Mouse (Mus musculus): Measurements from ENCODE around the gene Lrfn3.

Gene Lrfn3

DNA sequence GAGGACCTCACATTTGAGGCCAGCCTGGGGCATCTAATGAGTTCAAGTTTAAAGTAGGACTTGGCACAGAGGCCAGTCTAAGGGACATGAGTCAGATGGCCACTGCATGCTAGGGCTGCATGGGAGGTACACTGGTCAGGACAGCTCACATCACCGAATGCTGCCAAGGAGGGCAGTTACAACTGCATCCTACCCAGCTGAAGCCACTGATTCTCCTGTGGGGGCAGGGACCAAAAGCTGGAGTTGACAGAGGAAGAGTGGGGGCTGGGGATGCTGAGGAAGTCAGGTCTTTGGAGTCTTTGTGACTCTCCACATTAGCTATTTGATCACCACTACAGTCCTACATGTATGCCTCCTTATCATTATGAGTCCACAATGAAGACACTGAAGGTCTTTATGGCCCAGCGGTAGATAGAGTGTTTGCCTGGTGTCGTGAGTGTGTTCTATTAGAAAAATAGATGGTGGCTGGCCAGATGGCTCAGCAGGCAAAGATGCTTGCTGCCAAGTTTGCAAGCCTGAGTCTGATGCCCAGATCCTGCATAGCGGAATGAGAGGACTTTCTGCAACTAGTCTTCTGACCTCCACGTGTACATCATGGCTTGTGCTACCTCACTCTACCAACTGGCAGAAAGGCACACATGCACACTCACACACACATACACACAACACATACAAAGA is 23.0 kb downstream of the Lrfn3 start:
- DNase-seq = no peak

DNA sequence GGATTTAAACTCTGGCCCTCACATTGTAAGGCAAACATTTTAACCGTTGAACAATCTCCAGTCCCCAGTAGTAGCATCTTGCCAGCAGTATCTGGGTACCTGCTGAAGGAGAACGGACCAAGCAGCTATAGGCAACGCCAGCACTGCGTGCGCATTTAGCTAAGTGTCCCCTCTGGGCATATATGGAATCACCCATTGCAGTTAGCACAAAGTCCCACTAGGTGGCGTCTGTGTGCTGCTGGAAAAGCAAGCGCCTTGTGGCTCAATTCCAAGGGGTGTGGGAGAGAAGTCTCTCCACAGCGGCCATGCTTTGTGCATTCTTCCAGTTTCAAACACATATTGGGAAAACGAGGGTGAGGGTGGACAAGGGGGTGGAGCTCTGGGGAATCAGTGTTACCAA is 26.2 kb downstream of the Lrfn3 start:
- peak; percentile 72 to 73 for DNase-seq

DNA sequence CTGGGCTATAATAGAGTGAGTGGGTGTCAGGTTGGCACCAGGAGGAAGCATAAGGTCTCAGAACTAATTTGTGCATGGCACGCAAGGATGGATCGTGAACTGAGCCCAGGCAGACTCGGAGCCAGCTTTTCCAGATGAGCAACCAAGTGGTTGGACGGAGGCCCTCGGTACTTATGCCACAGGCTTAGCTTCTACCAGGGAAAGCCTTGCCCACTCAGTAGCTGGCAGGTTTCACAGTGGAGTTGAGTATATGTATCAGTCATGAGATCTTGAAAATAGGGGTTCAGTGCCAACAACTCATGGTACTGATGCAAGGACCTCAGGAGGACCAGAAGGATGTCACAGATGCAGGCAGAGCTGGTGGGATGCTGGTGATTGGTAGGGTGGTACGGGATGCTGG is 26.9 kb downstream of the Lrfn3 start:
- no peak for DNase-seq

DNA sequence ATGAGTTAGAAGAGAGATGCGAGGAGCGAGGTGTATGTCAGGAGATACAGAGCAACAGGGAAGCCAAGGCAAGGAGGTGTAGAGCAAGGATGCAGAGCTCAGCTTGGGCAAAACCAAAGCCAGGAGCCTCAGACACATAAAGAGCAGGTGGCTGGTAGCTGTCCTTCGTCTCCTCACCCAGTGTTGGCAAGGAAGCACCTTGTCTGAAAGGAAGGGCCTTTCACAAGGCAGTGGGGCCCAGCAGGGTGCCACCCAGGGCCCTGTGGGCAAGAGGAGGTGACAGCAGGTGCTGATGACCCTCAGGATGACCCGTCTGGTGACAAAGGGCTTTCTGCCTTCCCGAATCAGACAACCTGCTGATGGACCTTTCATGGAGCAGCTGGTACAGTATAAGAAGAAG is 28.0 kb downstream of the Lrfn3 start:
- no peak for DNase-seq

DNA sequence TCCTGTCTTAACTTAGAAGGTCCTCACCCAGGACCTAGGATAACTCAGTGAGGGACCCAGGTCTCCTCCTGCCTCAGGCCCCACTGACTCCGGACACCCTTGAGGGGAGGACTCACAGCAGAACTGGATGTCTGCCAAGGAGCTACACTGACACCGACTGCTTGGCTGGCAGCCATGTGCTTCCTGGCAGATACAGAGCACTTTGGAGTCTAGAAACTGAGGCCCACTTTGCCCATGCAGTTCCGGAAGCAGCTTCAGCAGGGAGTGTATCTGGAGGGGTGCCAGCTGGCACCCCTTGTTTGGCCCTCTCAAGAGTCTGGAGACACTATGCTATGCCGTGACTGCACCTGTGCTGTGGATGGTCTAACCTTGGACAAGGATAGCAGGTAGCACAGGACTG is 29.1 kb downstream of the Lrfn3 start:
- DNase-seq = no peak

DNA sequence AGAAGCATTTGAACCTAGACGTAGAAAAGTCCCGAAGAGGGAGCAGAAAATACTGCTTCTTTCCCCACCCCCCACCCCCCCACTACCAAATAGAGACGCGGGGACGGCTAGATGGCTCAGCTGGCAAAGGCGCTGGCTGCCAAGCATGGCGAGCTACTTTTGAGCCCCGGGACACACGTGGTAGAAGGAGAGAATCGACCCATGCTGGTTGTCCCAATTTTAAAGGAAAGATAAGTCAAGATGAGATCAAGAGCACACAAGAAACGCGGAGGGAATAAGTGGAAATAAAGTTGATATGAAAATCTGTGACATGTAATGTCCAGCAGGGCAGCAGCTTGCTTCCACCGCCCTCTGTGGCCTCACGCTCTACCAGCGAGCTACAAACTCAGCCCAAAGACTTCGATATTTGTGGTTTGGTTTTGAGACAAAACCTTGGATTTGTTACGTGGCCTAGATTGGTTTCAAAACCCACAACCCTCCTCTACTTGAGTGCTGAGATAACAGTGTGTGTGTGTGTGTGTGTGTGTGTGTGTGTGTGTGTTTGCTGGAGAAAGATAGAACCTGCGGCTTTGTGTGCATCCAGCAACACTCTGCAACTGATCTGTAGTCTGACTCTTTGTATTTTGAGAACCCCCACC is 29.8 kb downstream of the Lrfn3 start:
- no peak for DNase-seq

DNA sequence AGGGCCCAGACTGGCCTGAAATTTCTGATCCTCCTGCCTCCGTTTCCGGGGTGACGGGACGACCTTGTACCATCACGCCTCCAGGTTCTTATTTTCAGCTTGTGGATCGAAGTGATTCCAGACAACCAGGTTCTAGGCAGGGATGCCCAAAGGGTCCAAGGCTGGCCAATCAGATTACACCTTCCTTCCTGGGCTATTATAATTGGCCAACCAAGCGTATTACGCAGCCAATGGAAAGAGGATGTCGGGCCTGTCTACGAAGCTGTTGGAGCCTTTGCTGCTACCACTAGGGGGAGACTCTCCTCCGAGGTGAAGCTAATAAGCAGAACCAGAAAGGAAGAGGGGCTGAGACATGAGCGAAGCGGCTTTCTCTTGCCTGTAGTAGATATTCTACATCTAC is 30.7 kb downstream of the Lrfn3 start:
- DNase-seq = peak; percentile 84 to 88

DNA sequence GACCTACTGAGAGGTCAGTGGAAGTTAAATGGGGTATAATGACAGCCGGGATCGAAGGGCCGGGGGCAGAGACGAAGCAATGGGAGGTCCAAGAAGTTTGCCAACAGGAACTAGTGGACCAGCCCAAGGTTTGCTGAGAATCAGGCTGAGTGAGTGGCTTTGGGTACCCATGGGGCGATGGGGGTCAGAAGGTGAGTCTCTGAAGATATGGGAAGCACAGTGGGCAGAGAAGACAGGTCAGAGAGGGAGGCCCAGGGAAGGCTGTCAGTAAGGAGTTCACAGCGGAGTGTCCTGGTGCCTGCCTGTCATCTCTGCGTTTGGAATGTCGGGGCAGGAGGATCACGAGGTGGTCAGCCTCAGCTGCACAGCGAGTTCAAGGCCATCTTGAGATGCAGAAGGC is 34.2 kb downstream of the Lrfn3 start:
- DNase-seq = no peak

DNA sequence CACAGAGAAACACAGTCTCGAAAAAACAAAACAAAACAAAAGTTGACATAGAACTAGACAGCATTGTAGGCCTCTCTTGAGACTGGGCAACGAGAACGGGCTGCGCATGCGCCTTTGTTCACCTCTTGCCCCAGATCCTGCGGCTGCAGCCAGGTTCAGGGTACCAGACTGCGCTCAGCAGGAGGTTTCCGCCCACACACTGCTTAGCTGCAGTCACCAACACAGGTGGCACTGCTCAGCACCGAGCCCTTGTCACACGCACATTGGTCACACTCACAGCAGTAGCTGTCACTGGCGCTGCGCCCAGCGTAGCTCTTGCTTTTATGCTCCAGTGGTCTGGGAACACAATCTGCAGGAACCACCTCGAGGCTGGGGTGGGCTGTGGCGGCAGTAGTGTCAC is 35.4 kb downstream of the Lrfn3 start:
- peak; percentile 38 to 47 for DNase-seq

DNA sequence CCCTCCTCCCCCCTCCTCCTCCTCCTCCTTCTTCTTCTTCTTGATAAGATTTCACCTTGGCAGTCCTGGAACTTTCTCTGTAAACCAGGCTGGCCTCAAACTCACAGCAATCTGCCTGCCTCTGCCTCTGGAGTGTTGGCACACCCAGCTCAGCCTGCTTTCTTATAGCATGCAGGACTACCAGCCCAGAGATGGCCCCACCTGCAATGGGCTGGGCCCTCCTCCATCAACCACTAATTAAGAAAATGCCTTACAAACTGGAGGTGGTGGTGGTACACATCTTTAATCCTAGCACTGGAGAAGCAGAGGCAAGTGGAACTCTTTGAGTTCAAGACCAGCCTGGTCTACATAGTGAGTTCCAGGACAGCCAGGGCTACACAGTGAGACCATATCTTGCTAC is 36.1 kb downstream of the Lrfn3 start:
- DNase-seq = no peak

DNA sequence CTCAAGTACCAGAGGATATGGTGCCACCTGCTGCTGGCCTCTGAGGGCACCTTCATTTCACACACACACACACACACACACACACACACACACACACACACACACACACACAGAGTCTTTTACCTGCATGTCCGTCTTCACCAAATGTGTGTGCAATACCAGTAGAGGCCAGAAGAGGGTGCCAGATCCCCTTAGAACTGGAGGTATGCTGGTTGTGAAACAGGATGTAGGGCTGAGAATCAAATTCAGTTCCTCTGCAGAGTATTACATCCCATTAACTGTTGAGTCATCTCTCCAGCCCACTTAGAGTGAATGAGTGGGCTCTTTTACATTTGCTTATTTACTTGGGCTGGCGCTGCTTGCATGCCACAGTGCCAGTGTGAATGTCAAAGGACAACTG is 37.2 kb downstream of the Lrfn3 start:
- peak; percentile 89 to 90 for DNase-seq

DNA sequence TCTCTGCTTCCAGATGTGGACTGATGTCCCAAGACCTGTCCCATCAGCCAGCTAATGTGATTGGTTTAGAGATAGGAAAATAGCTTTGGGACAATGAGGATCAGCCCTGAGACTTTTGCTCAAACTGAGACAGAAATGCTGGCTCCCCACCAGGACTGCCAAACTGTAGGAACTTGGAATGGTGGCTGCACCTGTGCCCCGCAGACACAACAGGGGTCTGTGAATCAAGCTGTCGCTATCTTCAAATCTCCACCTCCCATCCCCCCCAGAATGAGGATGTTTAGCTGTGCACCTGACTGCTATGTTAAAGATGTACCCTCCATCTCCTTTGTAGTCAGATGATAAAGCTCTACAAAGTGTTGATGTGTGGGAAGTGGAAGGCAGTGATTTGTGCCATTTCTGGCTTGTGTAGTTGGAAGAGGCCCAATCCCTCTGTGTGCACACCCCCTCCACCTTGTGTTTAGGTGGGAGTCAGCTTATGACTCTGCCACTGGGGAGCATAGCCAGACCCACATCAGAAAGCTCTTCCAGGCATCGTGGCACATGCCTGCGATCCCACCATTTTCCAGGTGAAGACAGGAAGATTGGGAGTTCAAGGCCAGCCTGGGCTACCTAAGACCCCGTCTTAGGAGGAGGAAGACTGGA is 38.1 kb downstream of the Lrfn3 start:
- no peak for DNase-seq

DNA sequence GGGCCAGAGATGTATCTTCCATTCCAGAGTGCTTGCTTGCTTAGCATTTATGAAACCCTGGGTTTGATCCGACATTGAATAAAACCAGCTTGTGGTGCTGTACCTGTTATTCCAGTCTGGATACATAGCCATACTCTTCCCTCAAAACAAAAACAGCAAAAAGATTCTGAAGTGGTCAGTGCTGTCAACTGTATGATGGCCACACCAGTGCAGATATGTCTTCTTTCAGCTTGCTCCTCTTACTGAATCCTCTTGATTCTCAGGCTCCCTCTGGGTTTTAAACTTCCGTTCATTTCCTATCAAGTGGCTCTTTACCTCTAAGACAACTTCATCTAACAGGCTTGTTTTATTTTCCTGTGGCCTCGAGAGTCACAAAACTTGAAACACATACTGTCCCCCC is 38.8 kb downstream of the Lrfn3 start, which contains the start of gene Sdhaf1:
Gene Sdhaf1 (minus strand): TSS at position 101 of the 400 bp plus-strand sequence.
- DNase-seq = no peak

DNA sequence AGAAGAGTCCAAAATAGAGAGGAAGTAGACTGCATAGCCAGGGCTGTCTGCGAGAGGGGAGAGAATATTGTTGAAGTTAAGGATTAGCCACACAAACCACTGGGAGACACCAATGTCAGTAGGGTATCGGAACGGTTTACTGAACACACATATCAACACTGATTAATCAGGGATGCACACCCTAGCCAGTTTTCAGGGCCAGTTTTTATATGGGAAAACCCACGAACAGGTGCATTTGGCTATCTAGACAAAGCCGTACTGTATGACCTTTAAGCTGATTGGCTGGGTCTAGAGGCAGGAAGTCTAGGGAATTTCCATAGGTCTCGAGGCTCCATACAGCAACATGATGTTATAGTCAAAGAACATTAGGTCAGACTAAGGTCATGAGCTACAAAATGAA is 39.7 kb downstream of the Lrfn3 start:
- peak; percentile 56 to 61 for DNase-seq

DNA sequence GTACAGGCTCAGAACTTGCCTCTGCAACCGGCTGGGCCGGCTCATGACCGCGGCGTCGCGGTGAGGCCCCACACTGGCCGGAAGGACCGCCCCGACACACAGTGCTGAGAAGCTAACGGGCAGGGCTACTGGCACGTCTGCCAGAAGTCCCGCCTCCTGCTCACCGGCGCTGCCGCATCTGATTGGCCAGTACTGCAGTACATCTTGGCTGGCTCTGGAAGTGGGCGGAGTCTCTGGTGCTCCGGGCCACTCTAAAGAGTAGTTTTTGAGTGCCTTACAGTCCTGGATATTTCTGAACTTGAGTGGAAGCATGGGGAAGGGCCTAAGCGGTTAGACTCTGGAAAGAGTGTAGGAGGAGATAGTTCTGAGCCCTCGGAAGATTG is 40.3 kb downstream of the Lrfn3 start:
- DNase-seq = peak; percentile 92 to 94

DNA sequence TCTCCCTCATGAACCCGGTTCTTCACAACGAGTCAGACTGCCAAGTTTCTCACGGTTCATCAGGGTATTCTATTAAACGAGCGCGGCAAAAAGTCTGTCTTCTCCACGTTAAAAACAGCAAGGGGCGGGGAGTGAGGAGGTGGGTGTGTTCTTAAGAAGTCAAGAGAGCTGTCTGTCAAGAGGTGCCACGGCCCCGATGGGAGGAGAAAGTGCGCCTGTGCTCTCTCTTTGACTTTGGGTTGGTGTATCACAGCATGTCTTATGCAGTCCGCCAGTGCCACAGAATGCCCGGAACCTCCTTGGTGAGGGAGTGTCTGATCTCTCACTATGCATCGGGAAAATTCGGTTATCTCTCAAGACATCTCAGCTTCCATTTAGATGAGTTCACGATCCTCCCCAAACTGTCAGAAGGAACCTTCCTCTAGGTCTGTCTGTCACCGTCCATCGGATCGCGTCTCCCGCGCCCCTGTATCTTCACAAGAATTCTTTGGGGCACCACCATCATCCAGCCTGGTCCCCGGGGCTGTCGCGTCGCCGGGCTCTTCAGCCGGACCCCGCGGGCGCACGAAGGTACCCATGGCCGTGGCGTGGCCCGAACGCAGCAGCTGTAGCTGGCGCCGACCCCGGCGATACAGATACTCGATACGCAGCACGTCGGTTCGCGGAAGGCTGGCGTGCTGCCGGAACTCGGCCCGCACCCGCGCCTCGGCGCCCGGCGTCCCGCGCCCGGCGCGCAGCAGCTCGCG is 40.9 kb downstream of the Lrfn3 start, which contains the start of gene E130208F15Rik:
Gene E130208F15Rik (plus strand): TSS at position 202 of the 746 bp plus-strand sequence.
- peak; percentile 79 to 80 for DNase-seq

DNA sequence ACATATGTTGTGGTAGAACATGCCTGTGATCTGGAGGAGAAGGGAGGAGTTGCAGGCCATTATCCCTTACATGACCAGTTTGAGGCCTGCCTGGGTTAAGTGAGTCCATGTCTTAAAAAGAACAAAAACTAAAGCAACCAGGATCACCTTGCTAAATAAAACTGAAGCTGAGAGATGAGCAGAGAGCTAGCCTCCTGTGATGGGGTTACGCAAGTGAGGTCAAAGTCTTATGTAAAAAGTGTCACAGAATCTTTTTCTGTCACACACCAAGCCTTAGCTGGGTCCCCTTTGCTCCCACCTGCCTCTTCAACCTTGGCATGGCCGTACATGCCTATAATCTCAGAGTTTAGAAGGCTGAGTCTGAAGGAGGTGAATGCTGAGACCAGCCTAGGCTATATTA is 41.6 kb downstream of the Lrfn3 start:
- no peak for DNase-seq

DNA sequence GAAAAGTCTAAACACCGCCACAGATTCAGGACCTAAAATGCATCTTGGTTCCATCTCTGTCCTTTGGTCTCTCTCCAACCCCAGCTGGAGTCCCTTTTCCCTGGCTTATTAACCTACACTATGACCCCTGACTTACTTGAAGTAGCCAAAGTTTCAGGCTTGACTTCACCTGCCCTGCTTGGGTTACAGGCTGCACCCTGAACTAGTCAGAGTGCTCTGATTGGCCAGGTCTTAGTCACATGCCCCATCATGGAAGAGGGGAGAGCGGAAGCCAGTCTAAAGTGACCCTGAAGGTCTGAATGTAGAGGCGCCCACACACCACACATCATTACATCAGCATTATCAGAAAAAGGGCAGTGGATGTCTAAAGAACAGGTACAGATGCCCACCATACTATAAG is 44.4 kb downstream of the Lrfn3 start:
- no peak for DNase-seq

DNA sequence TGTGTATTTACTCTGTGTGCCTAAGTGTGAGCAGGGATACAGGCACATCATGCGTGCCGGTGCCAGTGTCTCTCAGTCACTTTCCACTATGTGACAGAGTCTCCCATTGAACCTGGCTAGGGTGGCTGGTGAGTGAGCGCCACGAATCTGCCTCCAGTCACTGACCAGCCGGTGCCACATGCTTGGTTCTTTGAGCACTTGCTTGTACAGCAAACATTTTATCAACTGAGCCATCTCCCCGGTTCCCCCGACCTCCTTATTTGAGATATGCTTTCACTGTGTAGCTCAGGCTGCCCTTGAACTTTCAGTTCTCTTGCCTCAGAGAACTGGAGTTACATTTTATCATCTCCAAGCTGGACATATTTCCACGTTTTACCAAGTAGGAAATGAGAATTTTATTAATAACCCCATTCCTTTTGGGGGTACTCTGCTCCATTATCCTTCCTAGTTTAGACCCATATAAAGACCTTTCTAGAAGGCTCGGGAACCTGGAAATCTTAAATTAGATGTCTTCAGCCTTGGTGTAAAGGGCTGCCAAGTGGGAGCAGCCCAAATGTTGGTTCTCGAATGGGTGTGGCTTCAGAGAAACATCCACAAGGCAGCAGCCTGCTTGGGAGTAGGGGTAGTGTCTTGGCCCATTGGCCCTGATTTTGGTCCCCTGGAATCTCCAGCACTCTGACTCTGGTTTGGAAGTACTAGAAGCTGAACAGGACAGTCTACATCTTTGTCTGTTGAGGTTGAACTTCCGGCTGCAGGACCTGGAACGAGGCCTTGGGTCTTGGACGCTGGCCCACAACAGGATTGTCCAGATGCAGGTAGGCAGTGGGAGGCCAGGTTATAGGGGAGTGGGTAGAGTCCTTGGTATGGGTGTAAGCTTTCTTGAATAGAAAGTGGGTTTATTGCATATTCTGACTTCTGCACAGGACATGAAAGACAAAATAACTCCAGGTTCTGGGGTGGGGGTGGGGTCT is 46.7 kb downstream of the Lrfn3 start:
- no peak for DNase-seq

DNA sequence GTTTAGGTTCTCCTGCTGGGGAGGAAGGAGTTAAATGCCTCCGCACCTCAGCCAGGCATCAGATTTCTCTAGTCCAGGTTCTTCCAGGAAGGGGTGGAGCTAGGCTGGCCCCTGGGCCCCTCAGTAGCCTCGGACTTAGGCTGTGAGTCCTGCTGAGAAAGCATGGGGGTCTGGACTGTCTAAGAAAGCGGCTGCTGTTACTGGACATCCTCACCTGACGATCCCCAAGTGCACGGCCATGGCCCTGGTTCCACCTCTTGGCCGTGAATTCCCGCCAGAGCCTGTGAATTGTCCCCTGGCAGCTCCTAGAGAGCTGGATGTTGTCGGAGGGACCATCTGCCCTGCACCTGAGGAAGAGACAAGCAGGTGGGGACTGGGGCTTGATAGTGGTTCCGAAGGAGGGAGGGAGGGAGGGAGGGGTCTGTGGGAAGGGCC is 47.8 kb downstream of the Lrfn3 start, which contains the start of gene Syne4:
Gene Syne4 (plus strand): TSS at position 87 of the 435 bp plus-strand sequence.
- no peak for DNase-seq

DNA sequence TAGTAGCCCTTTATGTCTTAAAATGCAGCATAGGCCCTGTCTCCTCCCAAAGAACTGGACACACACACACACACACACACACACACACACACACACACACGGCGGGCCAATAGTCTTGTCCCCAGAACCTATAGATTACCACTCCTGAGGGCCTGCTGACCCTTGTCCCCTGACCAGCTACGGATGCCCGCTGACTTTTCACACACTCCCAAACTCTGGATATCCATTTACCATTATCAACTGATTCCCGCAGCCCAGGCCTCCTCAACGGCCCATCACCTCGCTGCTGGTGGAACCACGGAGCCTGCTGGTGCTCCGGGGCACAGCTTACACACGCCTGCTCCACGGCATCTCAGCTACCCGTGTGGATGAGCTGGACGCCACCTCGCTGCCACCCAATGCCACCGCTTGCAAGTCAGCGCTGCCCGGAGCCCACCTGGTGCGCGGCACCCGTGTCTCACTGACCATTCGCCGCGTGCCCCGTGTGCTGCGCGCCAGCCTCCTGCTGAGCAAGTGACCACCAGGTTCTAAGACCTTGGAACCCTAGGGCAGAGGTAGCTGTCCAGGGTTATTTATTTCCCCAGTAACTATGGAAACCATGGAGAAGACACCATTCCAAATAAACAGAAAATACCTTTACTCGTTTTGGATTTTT is 48.8 kb downstream of the Lrfn3 start:
- no peak for DNase-seq

DNA sequence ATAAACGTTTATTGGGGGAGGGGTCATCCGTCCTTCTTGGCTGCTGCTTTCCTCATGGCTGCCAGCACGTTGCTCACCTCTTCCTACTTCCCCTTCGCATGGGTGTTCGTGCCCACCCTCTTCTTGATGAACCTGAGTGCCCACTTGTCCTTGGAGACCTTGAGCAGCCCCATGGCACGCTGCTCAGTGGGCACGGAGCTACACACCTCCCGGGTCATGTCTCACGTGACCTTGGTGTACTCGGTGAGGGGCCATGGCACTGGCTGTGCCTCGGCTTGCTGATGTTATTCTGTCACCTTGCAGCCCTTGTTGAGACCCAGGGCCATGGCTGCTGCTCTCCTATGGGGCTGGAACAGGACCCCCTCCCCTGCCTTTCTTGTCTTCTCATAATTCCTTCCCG is 52.4 kb downstream of the Lrfn3 start:
- no peak for DNase-seq

Data from B cell, adult 2 months (primary cell).